Mouse (Mus musculus): Measurements from ENCODE around the gene Ina.

Ina gene

GRCm38 (mm10) chr19:47053471-47053870, 39.0 kb downstream of the Ina start:
- DNase-seq (ENCODE audit: low spot score in 2 of 2): no peak

- no peak for DNase-seq (ENCODE audit: low spot score in 2 of 2)
These were observed 43.2 kb downstream of the Ina start for GRCm38 (mm10) chr19:47057684-47058083.

GRCm38 (mm10) chr19:47065860-47066259, 51.4 kb downstream of the Ina start:
- DNase-seq (ENCODE audit: low spot score in 2 of 2): no peak

GRCm38 (mm10) chr19:47067096-47067882, 52.8 kb downstream of the Ina start, which contains the start of gene Taf5:
Gene Taf5, plus strand, starts transcription at chr19:47067746.
- DNase-seq (ENCODE audit: low spot score in 2 of 2): peak; percentile 97 to 98

- DNase-seq (ENCODE audit: low spot score in 2 of 2): peak; percentile 91 to 92
These were observed 53.6 kb downstream of the Ina start for GRCm38 (mm10) chr19:47067924-47068611.
